Mouse (Mus musculus): Measurements from ENCODE around the gene Dact3.
A peak's percentile ranks its signal among the peaks of the same experiment; 100 is the strongest.

Dact3 gene

DNA sequence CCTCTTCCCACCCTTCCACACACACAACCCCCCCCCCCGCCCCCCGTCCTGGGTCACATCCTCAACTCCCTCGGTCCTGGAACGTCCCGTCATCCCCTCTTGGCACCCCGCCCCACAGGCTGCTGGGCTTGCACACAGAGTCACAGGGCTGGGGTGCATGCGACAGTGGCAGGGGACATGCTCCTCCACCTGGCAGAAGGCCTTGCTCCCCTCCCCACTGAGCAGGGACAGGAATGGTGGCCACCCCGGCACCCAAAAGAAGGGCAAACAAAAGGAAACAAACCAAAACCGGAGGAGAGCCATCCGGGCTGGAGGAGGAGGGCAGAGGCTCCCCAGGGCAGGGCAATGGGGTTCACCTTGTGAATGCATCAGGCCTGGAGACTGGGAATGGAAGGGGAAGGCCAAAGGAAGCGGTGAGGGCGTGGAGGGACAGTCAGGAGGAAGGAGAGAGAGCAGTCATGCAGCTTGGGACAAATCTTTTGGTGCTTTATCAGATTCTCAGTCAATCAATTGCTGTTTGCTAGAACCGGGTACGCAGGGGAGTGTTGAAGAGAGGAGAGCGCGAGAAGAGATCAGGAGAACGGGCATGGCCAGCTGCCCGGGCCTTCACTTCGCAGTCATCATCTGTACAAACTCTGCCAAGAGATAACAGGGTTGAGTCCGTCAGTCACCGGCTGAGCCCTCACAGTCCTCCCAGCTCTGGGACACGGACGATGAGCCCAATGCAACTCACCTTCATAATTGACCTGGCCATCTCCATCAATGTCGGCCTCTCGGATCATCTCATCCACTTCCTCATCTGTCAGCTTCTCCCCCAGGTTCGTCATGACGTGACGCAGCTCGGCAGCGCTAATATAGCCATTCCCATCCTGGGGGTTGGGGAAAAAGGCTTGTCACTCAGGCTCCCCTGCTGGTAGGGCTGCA is 41.5 kb downstream of the Dact3 start:
- DNase-seq (ENCODE audit: low read depth, low spot score), result no peak

DNA sequence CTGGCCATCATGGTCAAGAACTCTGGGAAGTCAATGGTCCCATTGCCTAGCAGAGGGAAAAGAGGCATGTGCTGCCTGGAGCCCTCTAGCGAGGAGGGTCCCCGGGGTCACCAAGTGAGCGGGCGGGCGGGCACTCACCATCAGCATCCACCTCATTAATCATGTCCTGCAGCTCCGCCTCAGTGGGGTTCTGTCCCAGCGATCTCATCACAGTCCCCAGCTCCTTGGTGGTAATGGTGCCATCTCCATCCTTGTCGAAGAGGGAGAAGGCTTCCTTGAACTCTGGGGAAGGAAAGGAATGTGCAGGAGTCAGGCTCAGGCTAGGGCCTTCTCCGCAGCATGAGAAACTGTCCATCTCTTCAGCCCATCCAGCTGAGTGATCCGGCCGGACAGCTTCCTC is 42.3 kb downstream of the Dact3 start:
- no peak for DNase-seq (ENCODE audit: low read depth, low spot score)

DNA sequence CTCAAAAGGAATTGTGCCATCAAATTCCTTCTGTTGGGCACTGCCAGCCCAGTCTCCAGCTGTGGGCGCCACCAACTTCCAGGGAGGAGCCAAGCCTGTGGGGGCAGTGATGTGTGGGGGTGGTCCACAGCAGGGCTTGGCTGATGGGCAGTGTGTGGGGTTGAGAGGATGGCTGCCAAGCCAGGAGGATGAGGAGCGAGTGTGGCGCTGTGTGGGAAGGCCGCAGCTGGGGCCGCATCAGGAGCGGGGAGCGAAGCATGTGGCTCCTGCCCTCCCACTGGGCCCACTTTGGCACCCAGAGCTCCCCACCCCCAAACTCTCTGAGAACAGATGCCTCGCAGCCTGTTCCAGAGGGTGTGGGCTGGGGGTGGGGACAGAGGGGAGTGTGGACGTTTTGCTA is 42.9 kb downstream of the Dact3 start:
- DNase-seq (ENCODE audit: low read depth, low spot score), result no peak

GRCm38 (mm10) chr7:16918670-16919069 is 43.6 kb downstream of the Dact3 start:
- no peak for DNase-seq (ENCODE audit: low read depth, low spot score)

GRCm38 (mm10) chr7:16919395-16920149 is 44.5 kb downstream of the Dact3 start:
- DNase-seq (ENCODE audit: low read depth, low spot score), result no peak

- DNase-seq (ENCODE audit: low read depth, low spot score), result no peak
Measured at GRCm38 (mm10) chr7:16920150-16920579, 45.0 kb downstream of the Dact3 start.

GRCm38 (mm10) chr7:16920818-16921791 is 46.0 kb downstream of the Dact3 start:
- DNase-seq (ENCODE audit: low read depth, low spot score), result no peak

DNA sequence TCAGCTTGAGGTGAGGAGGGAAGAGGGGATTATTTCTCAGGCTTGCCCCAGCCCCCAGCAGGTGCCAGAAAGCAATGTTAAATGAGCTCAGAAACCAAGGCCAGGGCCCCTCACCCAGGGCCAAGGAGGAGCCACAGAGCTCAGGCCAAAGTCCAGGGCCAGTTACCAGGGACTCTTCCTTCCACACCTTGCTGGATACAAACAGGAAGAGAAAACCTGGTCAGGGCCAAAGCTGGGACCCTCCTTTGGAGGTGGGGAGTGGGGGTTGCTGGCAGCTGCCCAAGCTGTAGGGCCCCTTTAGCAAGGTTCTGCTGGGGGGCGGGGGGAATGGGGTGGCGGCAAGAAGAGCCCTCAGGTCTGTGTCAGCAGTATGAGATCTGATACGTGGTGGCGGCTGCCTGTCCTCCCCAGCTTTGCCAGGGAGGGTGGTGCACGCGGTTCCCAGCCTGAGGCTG is 46.8 kb downstream of the Dact3 start:
- no peak for DNase-seq (ENCODE audit: low read depth, low spot score)

GRCm38 (mm10) chr7:16922360-16922973 is 47.4 kb downstream of the Dact3 start:
- DNase-seq (ENCODE audit: low read depth, low spot score), result no peak

- no peak for DNase-seq (ENCODE audit: low read depth, low spot score)
Measured at GRCm38 (mm10) chr7:16923283-16924036, 48.3 kb downstream of the Dact3 start.

DNA sequence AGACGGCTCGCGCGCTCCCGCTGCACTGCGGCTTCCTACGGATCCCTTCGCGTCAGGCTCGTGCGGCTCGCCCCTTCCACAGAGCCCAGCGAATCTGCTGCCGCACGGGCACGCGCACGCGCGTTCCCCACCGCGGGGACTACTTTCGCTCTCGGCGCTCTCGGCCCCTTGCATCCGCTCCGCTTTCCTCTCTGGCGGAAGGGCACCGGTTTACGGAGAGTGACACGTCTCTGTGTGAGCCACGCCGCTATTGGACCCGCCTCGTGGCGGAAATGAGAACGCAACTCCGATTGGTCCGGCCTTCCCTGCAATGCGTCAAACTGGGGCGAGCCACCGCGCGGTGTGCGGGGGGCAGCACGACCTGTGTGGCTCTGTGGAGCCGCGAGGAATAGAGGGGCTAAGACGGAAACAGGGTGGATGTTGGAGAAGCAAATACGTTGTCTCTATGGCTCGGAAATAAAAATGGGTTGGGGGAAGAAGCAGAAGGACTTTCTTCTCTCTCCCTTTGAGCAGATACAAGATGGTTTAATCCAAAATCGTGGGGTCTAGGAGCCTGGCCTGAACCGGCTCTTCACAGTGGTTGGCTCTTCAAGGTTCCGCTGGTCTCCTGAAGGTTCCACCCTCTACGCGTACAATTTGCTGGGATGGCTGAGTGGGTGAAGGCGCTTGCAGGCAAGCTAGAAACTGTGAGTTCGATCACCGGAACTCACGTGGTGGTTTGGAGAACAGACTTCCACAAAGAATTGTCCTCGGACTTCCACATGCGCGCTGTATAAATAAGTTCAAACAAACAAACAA is 49.1 kb downstream of the Dact3 start, which contains the start of gene Calm3:
Gene Calm3, minus strand, starts transcription at position 78 of the 798 bp plus-strand sequence.
- DNase-seq (ENCODE audit: low read depth, low spot score), result peak; percentile 99

DNA sequence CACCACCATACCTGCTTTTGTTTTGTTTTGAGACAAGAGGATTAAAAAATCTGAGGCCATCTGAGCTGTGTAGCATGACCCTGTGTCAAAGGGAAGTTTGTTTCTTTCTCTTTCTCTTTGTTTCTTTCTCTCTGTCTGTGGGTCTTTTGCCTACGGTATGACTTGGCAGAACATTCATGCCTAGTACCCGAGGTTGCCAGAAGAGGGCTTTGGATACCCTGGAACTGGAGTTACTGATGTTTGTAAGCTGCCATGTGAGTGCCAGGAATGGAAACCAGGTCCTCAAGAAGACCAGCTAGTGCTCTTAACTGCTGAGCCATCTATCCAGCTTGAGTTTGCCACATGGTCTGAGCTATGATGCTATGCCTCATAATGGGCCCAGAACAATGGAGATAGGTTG is 53.2 kb downstream of the Dact3 start:
- DNase-seq (ENCODE audit: low read depth, low spot score), result no peak

DNA sequence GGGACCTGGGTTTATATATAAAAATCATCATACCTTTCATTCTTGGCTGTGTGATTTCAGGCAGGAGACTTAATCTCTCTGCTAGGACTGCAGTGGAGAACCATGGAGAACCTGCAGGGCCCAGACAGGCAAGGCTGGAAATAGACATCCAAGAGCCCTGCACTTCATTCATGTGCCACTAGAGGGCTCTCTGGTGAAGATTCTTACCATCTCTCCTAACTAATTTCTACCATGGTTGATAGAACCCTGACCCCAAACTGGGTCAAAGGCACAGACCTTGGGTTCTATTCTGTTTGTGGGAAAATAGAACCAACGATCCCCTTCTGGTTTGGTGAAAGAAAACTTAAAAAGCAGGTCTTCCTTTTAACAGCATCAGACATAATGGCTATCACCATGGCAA is 55.7 kb downstream of the Dact3 start:
- no peak for DNase-seq (ENCODE audit: low read depth, low spot score)

GRCm38 (mm10) chr7:16931968-16932627 is 57.0 kb downstream of the Dact3 start:
- no peak for DNase-seq (ENCODE audit: low read depth, low spot score)

GRCm38 (mm10) chr7:16932704-16933577 is 57.8 kb downstream of the Dact3 start:
- no peak for DNase-seq (ENCODE audit: low read depth, low spot score)

Measured in telencephalon, adult 2 months (tissue).